Mouse (Mus musculus): Measurements from ENCODE around the gene Tmem106c.

Tmem106c gene

GRCm38 (mm10) chr15:97999546-97999945 lies 35.5 kb downstream of the Tmem106c start:
- peak; percentile 71 for DNase-seq (ENCODE audit: low read depth, low spot score)

- DNase-seq (ENCODE audit: low read depth, low spot score): no peak
Measured at GRCm38 (mm10) chr15:97999991-98000390, 36.0 kb downstream of the Tmem106c start.

- DNase-seq (ENCODE audit: low read depth, low spot score): peak; percentile 69
Measured at GRCm38 (mm10) chr15:98001321-98002112, 37.5 kb downstream of the Tmem106c start.

- DNase-seq (ENCODE audit: low read depth, low spot score): no peak
Measured at GRCm38 (mm10) chr15:98002113-98002990, 38.4 kb downstream of the Tmem106c start.

GRCm38 (mm10) chr15:98002991-98003821 lies 39.2 kb downstream of the Tmem106c start:
- DNase-seq (ENCODE audit: low read depth, low spot score): peak; percentile 63

GRCm38 (mm10) chr15:98003822-98004739 lies 40.1 kb downstream of the Tmem106c start, which contains the start of gene Col2a1:
Col2a1 (minus strand) TSS chr15:98004695.
- DNase-seq (ENCODE audit: low read depth, low spot score): peak; percentile 63

GRCm38 (mm10) chr15:98004740-98005159 lies 40.8 kb downstream of the Tmem106c start:
- DNase-seq (ENCODE audit: low read depth, low spot score): no peak

GRCm38 (mm10) chr15:98005181-98005580 lies 41.2 kb downstream of the Tmem106c start:
- no peak for DNase-seq (ENCODE audit: low read depth, low spot score)

- no peak for DNase-seq (ENCODE audit: low read depth, low spot score)
Measured at GRCm38 (mm10) chr15:98012810-98013209, 48.8 kb downstream of the Tmem106c start.

- peak; percentile 89 for DNase-seq (ENCODE audit: low read depth, low spot score)
Measured at GRCm38 (mm10) chr15:98017925-98018324, 53.9 kb downstream of the Tmem106c start.

GRCm38 (mm10) chr15:98019047-98019446 lies 55.0 kb downstream of the Tmem106c start:
- DNase-seq (ENCODE audit: low read depth, low spot score): no peak

All from ZHBTc4 (cell line).